Mouse (Mus musculus) T-helper 1 cell (primary cell): ENCODE measurements around the gene Ptbp1.

Experiments
- in situ Hi-C: fragments of 300-600 bp; cut with MboI, MseI; formaldehyde crosslinking; loops from one replicate; pipeline ENCODE4 v1.15.1; 2025; ENCODE audit warnings: high pct_unique_total_duplicates

The Ptbp1 gene

DNA sequence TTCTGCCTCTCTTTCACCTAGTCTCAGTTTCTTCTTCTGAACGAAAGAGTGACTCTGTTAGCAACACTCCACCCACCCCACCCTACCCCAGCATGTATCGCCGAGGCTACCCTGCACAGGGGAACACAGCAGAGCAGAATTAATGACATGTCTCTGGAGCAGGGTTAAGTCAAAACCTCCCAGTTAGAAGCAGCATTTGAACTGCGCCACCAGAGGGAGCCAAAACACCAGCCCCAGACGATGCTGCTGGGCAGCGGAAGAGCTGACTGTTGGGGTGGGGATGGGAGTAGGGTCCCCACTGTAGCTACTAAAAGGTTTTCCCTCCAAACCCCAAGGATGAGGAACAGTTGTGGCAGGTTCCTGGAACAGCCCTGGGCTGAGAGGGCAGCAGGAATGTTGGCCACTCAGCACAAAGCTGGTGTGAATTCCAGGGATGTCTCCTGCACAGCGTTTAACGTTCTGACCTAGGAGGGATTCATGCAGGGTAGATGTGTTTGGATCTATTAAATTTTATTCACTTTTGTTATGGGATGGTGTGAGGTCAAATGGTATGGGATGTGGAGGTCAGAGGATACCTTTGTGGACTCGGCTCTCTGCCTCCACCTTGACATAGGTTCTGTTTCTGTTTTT lies 19.3 kb upstream of the Ptbp1 start:
- in situ Hi-C loops: no loop called here

DNA sequence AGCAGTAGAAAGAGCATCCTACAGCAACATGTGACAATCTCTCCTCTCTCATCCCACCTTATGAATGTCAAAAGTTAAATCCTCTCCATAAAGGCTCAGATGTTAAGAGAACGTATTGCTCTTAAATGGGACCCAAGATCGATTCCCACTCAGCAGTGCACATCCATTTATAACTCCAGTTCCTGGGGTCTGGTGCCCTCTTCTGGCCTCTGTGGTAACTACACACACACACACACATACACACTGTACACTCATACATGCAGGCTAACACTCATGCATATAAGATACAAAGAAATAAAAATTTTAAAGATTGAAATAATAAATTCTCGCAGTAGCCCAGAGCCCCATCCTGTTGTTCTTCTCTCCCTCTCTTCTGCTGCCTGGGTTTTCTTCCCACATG lies 17.3 kb upstream of the Ptbp1 start:
- in situ Hi-C loops: no loop called here

DNA sequence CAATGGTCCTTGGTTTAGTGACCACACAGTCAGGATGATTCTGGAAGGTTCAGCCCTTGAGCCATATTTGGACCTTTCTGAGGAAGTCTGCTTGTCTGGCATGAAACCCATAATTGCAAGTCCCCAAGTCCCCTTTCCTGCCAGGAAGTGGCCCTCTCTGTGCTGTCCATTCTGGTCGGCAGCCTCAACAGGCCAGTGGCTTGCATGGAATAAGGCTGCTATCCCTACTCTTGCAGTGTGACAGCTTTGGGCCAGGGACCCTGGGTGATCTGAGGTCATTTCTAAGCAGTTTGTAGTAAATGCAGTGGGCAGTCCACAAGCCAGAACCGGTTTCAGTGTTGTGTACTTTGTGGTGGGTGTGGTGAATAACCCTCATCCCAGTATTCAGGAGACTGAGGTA lies 16.1 kb upstream of the Ptbp1 start:
- in situ Hi-C loops: no loop called here

DNA sequence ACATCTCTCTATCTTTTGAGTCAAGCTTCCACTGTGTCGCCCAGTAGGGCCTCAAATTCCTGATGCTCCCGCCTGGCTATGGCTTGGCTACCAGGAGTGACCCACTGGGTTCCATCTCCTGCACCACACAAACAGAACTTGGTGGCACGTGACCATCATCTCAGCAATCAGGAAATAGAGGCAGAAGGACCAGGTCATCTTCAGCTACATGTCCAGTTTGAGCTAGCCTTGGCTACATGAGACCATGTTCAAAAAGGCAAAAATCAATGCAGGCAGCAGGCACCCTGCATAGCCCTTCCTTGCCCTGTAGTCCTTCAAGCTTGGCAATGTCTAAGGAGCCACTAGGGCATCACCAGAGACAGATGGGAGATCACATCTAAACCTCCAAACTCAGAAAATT lies 14.1 kb upstream of the Ptbp1 start:
- in situ Hi-C loops: no loop called here

DNA sequence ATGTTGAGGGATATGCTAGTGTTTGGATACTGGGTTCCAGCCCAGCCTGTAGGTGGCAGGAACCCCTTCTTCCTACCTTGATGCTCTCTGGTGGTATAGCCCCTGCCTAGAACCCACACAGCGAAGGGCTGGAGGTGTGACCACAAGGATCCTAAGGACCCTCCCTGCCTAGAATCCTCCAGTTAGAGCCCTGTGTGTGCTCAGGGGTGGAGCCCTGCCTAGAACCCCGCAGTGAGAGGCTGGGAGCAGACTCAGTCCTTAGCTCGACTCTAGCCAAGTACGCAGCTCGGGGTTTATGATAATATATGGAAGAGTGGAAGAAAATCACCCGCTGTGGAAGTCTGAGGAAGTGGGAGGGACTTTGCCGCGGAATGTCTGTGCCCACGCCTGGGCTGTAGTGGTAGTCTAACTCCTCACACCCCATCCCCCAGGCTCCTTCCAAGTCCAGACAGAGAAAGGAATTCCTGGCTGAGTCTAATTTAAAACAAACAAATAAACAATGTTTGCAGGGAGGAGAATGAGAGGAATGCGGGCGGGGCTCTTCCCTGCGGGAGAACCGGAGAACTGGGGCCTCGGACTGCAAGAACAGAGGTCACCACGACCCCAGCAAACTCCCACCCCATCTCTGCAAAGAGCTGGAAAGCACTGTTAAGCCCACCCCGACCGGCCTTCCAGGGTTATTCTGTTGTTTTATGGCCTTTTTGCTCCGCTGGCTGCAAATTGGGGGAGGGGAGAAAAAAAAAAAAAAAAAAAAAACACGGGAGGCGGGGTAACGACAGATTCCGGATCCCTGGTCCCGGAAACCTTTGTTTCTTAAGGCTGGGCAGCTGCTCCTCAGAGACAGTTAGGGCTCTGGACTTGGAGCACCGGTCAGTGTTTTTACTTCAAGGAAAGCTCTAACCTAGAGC lies 13.3 kb upstream of the Ptbp1 start:
- in situ Hi-C loops: no loop called here

DNA sequence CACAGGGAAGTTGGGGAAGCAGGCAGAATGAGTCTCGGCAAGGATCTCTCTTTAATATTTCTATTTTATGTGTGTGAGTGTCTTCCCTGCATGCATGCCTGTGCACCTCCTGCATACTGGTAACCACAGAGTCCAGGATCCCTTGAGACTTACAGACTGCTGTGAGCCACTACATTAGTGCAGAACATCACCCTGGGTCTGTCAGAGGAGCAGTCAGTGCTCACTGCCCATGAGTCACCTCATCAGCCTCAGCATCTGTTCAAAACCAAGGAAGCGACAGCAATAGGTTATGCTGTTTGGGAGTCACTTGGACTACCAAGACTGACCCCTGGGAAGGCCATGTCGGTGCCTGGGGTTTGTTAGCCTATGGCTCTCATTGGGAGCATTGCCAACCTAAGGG lies 11.9 kb upstream of the Ptbp1 start:
- in situ Hi-C loops: no loop called here

DNA sequence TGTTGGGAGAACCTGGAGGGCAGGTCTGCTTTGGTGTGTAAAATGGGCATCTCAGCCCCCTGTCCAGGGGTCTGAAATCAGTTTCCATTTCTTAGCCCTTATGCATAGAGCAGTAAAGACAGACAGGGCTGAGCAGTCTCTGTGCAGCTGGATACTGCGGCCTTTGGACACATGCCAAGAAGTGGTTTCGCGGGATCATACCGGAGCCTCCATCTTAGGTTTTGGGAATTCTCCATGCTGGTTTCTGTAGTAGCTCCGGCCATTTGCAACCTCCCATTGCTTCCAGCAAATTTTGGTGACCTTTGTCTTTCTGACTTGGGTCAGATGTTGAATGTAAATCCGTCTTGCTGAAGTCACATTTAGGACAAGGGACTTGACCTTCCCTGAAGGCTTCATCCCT lies 10.8 kb upstream of the Ptbp1 start:
- in situ Hi-C loops: no loop called here

DNA sequence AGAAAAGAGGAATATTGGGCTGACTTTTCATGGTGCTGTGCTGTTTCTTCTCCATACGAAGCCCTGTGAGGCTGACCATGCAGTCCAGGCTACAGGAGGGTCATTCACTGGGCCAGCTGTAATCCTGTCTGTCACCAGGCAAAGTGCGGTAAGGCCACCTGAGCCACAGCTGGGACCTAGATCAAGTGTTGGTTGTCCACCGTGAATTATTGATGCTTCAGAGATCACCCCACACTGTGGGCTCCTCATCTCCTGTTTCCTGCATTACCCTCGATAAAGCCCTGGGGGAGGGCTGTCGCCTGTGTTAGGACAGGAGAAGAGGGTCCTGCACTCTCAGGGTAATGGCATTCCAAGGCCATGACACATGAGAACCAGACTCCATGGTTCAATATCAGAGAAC lies 7.7 kb upstream of the Ptbp1 start:
- in situ Hi-C loops: no loop called here

DNA sequence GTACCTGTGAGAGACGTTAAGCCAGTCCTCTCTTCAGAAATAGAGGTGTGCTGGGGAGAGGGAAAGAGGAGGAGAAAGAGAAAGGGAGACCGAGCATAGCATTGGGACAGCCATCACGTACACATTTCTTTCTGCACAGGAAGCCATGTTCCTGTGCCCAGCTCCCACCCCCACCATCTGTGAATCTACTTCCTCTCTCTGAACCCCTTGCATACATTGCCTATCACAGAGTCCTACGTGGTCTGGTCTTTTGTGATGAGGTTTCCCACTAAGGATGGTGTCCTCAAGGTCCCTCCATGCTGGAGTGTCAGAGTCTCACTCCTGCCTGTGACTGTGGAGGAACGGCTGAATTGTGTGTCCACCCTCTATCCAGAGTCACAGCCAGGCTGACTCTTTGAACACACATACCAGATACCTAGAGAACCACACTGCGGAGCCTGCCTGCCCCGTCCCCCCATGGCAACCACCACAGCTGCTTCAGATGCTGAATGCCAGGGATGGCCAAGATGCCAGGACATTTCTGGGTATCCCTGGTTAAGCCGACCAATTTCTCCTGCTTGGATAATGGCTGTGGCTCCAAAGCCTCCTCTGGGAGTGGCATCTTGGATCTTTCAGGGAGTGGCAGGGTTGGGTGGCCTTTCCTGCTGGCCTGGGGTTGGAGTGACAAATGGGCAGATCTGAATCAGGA lies 4.1 kb upstream of the Ptbp1 start:
- in situ Hi-C loops: no loop called here

DNA sequence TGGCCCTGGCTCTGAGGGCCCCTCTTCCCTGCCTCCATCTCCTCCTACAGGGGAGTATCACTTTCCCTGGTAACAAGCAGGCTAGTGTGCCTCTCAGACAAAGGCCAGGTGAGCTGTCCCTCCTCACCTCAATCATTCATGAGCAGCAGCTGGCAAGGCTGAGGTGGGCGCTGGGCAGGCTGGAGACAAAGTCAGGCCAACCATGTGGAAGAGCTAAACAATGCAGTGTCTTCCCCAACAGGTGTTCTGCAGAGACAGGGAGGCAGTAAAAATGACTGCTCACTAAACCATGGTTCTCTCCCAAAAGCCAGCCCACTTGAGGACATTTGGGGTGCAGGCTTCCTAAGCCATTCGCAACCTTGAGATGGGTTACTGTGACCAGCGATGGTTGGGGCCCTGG lies 2.6 kb upstream of the Ptbp1 start:
- in situ Hi-C loops: no loop called here

DNA sequence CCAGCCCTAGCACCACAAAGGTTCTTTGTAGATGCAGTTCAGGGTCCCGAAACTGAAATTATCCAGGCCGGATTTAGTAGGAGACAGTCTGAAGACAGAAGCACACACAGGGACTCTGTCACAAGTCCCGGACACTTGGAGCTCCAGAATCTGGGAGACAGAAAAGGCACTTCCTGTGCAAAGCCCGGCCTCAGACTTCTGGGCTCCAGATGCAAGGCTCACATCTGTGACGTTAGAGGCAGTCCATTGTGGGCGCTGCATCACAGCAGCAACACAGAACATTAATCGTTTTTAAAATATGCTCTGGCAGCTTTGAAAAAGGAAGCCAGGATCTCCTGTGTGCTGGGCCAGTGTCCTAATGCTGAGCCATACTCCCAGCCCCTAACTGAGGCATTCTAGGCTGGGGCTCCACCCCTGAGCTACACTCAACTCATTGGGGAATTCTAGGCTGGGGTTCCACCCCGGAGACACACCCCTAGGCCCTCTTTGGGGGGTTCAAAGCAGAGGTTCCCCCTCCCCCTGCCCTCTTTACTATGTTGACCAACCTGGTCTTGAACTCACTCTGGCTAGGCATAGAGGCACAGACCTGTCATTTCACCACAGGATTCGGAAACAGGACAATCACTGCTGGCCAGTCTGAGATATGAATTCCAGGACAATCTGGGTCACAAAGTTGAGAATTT lies 2.0 kb upstream of the Ptbp1 start:
- in situ Hi-C loops: no loop called here

DNA sequence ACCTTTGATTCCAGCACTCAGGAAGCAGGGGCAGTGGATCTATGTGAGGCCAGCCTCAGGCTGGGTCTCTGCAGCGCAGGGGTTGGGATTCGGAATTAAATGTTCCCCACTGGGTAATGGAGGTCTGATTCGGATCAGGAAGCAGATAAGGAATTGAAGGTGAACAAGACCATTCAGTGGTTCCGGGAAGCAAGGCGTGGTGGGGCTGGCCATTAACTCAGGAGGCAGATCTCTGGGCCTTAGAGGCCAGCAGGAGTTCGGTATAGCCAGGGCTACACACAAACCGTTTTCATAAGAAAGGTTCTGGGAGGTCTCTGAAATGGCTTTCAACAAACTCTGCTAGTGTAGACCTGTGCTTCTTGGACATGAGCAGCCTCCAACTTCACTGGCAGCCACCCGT lies 1.4 kb upstream of the Ptbp1 start:
- in situ Hi-C loops: no loop called here

DNA sequence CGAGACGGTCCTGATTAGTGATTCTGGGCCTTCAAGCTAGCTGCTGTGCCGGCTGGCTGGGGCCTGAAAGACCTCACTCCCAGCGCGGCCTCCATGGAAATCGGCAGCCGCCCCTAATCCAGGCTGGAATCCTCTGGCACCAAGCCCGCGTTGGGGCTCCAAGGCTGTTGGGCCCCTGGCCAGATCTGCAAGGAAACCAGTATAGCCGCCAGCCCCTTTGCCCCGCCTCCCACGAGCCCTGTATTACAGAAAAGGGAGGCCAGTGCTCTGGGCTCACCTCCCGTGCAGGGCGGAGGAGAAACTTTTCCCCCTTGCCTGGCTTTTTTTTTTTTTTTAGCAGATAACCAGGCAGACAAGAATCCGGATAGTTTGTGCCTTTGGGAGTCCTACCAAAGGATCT lies 835 bp upstream of the Ptbp1 start:
- in situ Hi-C loops: no loop called here

DNA sequence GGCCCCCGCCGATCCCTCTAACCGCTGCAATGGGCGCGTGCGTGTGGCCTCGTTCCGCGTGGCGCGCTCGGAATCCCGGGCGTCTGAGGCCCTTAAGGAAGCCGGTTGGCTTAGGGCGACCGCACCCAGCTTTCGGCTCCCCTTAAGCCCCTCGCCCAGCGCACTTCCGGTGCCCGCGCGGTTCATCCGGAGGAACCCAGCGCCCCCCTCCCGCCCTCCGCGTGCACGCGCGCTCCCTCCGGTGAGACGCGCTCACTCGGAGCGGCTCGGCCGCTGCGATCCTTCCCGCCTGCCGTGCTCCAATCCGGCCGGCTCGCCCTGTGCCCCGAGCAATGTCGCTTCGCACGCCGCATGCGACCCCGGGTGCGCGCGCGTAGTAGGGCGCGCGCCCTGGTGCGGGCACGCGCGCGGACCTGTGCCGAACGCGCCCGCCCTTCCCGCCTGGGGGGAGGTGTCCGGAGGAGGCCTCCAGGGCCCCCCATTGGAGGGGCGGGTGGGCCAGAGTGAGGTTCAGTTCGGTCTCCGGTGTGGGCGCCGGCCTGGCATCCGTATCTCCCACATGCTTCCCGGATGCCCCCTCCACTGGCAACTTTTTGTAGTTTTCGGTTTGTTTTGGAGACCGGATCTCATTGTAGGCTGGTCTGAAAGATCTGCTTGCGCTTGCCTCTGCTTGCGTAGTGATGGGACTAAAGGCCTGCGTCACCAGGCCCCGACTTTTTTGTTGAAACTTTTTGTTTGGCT lies 744 bp downstream of the Ptbp1 start:
- in situ Hi-C loops: no loop called here

DNA sequence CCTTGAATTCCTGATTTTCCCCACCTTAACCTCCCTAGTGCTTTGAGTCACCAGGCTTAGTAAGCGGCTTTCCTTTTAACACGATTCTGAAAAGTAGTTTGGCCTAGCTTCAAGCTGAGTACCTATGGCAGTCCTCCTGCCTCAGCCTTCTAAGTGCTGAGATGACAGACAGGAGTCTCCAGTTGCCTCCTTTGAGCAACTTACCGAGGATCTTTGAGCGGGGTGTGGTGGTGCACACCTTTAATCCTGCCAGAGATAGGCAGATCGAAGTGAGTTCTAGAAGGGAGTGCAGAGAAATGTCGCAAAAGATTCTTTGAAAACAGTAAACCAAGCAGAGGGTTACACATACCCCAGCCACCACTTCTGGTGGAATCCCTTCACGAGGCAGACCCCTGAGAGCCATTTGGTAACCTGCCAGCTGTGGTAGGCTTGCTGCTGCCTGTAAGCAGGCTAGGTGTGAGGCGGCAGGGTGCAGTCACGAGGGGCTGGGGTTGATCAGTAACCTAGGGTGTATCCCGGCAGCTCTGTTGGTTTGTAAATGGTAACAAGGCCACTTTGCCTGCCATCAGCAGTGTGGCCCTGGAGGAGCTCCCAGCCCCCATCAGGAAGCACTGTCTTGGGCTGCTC lies 1.4 kb downstream of the Ptbp1 start:
- in situ Hi-C loops: no loop called here

DNA sequence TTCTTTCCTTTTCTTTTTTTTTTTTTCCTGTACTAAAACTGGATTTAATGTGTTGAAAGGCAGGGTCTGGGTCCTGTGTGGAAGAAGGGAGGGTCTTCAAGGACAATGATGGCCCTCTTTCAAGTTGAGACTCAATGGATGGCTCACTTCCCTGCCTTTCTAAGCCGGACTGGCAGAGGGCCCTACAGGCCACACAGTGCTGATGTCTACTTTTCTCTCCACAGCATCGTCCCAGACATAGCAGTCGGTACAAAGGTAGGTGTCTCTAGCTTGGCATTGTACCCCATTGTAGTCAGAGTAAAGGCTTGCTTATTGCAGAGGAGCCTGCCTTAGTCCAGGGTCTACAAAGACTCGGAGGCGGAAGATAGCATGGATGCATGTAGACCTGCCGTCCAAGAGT lies 2.1 kb downstream of the Ptbp1 start:
- in situ Hi-C loops: no loop called here

DNA sequence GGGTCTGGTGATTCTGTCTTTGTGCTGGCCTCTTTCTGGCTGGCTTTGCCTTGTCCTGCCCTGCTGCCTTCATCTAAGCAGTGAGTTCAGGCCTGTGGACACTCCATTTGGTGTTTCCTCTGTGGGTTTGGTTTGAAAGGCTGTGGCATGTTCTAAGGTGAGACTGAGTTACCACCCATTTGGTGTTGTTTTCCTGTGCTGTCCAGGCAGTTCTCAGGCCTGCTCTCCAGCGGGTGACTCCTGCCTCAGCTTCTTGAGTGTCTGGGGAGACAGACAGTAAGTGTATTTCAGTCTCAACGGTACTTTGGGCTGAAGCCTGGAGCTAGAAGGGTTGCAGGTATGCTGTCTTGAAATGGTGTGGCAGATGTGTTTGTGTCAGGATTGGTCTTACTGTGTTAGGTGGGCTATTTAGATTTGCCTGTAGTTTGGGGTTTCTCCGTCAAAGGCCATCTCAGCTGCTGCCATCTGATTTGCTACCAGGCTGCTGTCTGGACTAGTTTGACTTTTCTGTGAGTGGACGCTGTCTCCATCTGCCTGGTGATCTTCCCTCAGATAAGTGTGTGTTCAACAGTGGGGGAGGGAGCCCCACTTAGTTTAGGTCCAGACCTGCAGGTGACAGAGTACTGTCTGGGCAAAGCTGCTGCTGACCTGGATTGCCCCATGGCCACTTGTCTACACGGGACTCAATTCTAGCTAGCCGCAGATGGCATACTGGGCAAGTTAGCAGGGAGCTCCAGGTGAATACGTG lies 2.7 kb downstream of the Ptbp1 start:
- in situ Hi-C loops: no loop called here

DNA sequence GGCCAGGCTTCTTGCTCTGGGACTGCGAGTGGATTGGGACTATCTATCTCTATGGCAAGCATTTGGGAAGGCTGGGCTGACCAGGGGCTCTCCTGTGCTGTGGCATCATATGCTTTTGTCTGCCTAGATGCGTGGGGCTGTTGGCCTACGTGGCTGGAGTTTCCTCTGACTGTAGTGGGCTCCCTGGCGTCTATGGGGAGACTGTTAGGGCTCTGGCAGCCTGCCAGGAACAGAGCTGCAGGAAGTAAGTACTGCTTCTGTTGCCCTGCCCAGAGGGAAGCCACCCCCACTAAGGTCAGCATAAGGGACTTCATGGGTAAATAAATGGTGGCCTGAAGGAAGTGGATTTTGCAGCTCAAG lies 3.2 kb downstream of the Ptbp1 start:
- in situ Hi-C loops: no loop called here

DNA sequence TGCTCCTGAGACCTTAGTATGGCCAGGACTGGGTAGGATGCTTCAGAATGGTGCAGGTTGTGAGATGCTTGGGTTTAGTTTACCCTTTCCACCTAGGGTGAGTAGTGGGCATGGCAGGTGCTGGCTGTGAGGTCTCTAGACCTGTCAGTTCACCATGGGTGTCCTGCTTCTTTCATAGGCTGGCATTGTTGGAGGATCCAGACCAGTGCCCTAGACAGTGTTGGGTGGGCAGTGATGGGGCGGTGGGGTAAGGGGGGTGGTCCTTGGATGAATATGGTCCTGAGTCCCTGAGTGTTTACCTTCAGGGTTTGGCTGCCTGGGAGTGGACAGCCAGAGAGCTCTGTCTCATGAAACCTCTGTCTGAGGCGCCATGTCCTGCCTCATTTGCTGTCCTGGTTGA lies 3.7 kb downstream of the Ptbp1 start:
- in situ Hi-C loops: no loop called here

DNA sequence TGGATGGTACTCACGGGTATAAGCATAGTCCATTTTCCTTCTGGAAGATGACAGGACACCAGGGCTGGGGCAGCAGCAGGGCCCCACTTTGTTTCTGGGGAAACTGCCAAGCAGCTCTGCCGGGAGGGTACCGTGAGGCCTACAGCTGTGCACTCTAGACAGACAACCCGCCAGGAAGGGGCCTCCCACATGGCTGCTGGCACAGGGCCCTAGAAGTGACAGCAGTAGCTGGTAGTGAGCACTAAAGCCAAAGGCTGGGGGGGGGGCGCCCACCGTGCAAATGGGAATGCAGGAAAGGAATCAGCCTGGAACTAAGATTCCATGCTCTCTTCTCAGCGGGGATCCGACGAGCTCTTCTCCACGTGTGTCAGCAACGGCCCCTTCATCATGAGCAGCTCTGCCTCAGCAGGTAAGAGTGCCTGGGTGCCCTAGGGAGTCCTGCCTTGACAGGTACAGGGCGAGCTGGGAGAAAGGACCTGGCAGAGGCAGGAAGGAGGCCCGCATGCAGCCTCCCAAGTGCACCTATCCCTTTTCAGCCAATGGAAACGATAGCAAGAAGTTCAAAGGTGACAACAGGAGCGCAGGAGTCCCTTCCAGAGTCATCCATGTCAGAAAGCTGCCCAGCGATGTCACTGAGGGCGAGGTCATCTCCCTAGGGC lies 4.3 kb downstream of the Ptbp1 start:
- in situ Hi-C loops: no loop called here
